Mouse (Mus musculus) brain, embryonic 18.5 days (tissue): ENCODE measurements at regions not wholly inside any gene's neighbourhood (a gene's known extent, or its start where the extent isn't known, plus 50 kb on each side); places are given as distances from the start of the nearest gene placed in this dataset.

Experiments used
- DNase-seq: peaks from one replicate; pipeline ENCODE4 v3.0.0-alpha.2; 2012; ENCODE audit warnings: low read depth, low spot score

DNA sequence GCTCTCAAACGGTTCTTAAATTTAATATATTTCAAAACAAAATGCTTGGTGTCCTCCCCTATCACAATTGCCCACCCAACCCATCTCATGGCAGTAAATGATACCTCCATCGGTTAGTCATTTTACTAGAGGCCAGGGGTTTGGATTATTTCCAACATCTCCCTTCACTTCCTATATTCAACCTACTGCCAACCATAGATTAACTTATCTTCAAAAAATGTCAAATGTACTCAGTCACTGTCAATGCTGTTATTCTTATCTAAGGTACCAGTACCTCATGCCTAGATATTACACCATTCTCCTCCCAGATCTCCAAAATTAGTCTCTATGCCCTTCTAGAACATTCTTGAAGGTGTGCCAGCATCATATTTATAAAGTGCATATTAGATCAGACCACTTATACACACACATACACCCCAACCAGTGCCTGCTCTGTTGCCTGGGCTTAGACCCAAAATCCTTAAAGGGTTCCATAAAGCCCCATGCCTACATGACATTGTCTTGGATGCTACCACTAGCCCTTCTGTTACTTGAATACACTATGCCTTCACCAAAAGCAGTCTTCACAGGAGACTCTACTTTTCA lies 183.4 kb upstream of the Cadm1 start:
- DNase-seq: no peak

GRCm38 (mm10) chr9:47350301-47350700 lies 179.7 kb upstream of the Cadm1 start:
- DNase-seq: no peak

DNA sequence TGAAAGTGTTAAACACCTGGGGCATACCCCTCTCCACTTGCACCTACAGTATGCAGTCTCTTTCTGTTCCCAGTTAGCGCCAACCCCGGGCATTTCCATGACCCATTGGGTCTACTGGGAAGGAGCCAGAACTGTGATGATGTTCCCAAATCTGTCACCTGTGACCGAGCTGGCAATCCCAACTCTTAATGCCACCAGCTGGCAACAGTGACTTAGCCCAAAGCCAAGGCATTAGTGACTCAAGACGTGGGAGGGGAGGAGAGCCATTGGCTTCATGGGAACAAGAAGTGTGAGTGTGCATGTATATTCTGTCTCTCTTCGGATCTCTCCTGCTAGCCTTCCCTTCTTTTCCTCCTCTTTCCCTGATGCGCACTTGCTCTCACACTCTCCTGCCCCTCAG lies 178.9 kb upstream of the Cadm1 start:
- no peak for DNase-seq

DNA sequence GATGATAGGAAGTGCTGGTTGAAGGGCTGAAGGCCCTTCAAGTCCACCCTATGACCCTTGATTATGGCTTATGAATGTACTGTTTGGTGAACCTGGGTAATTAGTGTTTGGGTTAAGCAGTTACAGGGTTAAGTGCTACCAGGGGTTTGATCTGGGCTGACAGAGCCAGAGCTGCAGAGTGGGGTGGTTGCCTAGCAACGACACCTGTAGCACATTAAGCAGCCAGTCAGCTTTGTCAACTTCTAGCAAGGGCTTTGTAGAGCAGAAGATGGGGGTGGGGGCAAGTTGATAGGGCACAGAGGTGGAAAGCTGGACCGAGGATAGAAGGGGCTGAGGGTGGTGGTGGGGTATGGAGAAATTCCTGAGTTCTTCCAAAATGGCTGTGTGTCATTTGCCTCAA lies 177.0 kb upstream of the Cadm1 start:
- no peak for DNase-seq

DNA sequence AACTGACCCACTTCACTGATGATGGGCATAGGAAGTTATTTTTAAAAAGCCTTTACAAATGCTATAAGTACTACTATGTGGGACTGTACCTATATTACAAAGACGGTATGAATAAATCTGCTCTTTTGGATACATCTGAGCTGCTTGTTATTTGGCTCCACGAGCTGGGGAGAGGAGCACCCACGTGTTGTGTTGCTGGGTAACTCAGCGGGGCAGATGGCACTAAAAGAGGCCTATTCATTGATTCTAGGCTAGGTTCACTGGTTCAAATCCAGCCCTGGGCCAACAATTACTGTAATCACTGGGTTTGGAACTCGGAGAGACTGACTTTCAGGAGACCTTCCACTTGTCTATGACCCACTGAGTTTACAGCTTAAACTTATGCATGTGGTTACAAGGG lies 176.0 kb upstream of the Cadm1 start:
- no peak for DNase-seq

DNA sequence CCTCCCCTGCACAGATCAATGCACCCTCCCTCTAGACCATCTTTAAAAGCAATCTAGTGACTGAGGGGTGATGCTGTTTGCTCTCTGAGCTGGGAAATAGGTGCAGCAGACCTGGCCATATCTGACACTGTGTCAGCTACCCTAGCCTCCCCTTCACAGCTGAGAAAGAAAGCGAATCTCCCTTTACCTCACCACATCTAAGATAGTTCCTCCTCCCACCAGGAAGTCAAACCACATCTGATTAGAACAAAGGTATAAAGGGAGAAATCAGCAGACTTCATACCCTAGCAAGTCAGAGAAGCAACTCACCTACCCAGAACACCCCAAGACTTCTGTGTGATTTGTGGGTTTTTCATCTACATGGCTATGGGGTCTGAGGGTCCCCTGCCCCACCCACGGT lies 175.6 kb upstream of the Cadm1 start:
- DNase-seq: no peak

DNA sequence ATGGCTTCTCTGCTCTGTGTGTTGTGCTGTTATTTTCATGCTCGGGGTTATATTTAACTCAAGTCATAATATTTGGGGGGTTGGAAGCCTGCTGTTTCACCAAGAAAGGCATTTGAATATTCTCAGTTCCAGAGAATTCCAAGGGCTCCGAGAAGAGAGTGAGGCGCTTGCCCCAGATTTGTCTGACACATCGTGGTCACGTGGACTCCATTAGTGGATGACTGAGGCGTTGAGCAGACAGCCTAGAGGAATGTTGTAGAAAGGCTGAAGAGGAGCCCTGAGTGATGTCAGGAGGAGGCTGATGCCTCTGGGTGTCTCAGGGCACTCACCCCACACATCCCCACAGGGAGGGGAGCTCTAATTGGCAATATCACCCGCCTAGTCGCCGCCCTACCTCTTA lies 175.1 kb upstream of the Cadm1 start:
- no peak for DNase-seq

GRCm38 (mm10) chr9:47357756-47358399 lies 172.1 kb upstream of the Cadm1 start:
- DNase-seq: no peak

DNA sequence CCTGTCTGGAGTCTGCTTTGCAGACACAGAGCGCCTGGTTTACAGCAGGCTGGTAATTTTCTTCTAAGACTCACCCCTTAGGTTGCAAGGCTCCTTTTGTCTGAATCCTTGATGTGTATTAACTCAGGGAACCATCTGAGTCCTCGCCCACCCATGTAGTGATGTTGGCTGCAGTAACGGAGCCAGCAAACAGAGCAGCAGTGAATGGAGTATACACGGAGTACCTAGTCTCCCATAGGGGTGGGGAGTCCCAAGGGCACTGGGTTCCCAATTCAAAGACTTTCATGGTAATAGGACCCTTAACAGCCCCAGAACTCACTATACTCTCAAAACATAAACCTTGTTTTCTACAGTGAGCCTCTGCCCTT lies 171.6 kb upstream of the Cadm1 start:
- DNase-seq: no peak

DNA sequence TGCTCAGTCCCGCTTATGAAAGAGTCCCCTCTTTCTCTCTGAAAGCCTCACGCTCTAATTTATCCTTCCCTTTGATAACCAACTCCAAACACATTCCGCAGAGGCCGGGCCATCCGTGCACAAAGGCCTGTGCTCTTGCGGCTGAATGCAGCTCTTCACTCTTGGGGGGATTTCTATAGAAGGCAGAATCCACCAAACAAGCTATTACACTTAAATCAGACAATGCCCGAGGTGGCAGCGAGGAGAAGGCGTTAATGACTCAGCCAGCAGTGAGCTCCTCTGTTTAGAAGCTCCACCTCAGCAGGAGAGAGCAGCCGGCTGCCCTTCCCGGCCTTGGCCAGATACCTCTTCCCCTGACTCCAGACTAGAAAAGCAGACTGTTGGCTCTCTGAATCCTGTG lies 166.9 kb upstream of the Cadm1 start:
- DNase-seq: no peak

DNA sequence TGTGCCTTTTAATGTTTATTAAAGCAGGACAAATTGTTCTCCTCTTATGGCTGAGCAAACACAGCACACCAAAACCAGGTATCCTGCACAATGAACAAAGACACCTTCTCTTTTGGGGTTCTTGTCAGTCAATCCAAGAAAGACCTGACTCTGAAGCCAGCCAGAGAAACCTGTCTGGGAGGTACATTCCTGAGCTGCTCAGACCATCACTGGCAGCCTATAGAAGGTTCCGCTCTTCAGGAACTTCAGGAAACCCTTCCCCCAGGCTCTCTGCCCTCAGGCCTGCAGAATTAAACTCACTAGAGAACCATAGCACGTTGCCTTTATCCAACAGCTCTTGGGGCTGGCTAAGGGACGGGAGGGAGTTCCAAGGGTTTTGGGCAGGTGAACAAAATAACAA lies 165.2 kb upstream of the Cadm1 start:
- no peak for DNase-seq

- no peak for DNase-seq
Measured at GRCm38 (mm10) chr9:47367266-47367957, 162.6 kb upstream of the Cadm1 start.

DNA sequence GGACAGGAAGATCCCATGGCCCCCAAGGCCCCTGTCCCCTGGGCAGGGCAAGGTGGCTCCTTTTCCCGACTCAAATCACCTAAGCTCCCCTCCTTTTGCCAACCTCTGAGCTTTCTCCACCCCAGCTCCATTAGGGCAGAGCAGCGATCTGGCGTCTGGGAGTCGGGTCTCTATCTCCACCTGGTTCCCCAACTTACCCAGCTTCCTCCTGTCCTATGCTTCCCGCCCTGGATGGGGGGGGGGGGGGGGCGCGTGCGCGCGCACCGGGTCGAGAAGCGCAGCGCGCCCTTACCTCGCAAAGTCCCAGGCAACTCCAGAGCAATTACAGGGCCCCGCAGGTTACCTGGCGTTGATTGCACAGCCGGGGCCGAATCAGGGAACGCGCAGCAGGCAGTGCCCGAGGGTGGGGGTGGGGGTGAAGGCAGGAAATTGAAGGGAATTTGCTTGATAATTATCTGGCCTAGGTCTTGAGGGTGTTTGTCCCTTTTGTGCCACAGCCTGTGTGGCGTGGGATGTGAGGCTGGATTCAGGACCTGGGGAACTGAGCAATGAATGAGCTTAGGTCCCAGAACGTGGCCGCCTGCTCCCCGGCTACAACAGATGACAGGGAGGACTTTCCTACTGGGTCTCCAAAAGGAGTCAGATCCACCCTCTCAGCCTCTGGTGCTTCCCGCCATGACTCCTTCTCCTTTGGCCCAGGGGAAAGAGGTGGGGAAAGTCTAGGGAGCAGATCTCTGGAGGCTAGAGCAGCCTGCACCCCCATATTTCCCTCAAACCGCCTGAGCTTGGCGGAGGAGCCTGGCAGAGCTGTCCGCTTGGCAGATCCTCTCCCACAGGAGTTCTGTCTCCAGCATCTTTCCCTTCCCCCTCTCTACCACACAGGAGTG lies 161.7 kb upstream of the Cadm1 start:
- DNase-seq: no peak

DNA sequence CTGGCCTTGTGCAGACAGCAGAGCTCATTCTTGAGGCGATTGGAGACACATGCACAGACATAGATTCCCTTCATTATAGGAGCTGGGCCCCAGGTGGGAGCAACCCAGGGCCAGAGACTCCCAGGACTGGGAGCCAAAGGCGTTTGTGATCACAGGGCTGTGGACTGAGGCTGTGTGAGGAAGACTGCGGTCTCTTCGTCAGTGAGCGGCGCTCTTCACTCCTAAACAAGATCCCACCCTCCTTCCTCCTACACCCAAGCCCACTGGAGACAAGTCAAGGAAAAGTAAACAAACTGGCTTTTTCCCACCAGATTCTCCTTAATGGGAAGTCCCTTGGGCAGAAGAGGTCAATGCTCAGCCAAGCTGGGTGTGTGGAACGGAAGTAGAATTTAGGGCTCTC lies 157.7 kb upstream of the Cadm1 start:
- DNase-seq: no peak

- no peak for DNase-seq
Measured at GRCm38 (mm10) chr9:47374086-47374485, 155.9 kb upstream of the Cadm1 start.

DNA sequence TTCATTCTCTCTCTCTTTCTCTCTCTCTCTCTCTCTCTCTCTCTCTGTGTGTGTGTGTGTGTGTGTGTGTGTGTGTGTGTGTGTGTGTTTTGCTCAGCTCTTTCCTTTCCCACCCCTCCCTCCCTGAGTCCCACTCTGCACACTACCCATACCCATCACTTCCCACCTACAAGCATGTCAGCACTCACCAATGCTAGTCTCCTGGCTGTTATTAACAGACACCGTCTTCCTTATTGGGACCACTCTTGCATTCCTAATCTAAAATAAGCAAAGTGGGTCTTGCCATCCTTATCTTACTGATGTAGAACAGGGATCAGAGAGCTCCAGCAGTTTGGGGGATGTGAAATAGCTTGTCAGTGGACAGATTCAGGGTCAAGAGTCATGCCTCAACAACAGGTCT lies 153.3 kb upstream of the Cadm1 start:
- no peak for DNase-seq

- DNase-seq: no peak
Measured at GRCm38 (mm10) chr9:47378541-47378940, 151.4 kb upstream of the Cadm1 start.

GRCm38 (mm10) chr9:47380361-47380760 lies 149.6 kb upstream of the Cadm1 start:
- DNase-seq: no peak

- DNase-seq: no peak
Measured at GRCm38 (mm10) chr9:47384185-47384854, 145.7 kb upstream of the Cadm1 start.

- DNase-seq: no peak
Measured at GRCm38 (mm10) chr9:47386646-47387045, 143.3 kb upstream of the Cadm1 start.

DNA sequence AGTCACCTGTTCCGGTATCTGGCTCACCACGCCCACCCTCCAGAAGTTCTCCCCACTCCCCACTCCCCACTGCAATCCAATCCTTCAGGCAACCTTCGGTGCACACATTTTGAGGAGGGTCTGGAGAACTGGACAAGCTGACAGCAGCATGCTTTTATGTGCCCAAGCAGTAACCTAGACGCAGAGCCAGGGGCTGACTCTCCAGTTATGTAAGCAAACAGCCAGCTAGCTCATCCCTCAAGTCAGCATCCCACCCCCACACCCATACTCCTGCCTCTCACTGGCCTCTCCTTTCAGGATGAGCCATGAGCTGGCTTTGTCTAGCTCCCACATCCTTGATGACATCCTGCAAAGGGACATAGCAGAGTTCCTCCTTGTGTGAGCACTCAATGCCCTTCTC lies 142.8 kb upstream of the Cadm1 start:
- DNase-seq: no peak
